Mouse (Mus musculus) olfactory bulb, adult 2 months (tissue): ENCODE measurements around the gene Fem1a. TPM values are rescaled to one million over a fixed set of nuclear protein-coding genes. Genes with fewer than 3 reads are reported as not detected.

Experiments
- H3K27ac ChIP-seq: fragments of 200-500 bp; 2 replicates; pipeline ENCODE4 v1.5.1; 2012; ENCODE audit warnings: low read depth, low read length; ENCODE audit not compliant: insufficient read depth
- H3K4me1 ChIP-seq: fragments of 200-500 bp; 2 replicates; pipeline ENCODE4 v1.6.1; 2012; ENCODE audit warnings: low read length; ENCODE audit not compliant: control insufficient read depth, insufficient read depth
- H3K4me3 ChIP-seq: fragments of 200-500 bp; 2 replicates; pipeline ENCODE4 v1.5.1; 2012; ENCODE audit warnings: mild to moderate bottlenecking, low read depth, low read length, moderate library complexity; ENCODE audit not compliant: insufficient read depth
- CTCF ChIP-seq: fragments of 200-500 bp; IDR thresholded peaks from 2 replicates; pipeline ENCODE4 v1.5.1; 2012; ENCODE audit warnings: low read depth, mild to moderate bottlenecking, low read length, moderate library complexity; ENCODE audit not compliant: insufficient read depth
- POLR2A ChIP-seq: fragments of 200-500 bp; IDR thresholded peaks from 2 replicates; pipeline ENCODE4 v1.6.1; 2012; ENCODE audit warnings: mild to moderate bottlenecking, low read depth, low read length, moderate library complexity; ENCODE audit not compliant: insufficient read depth
- WGBS: fragments of 180-500 bp; shearing (Covaris S2); methylation state at CpG from one replicate; pipeline ENCODE4 v1.1.7; 2018; 5-methylcytosine and 5-hydroxymethylcytosine counted together
- polyA plus RNA-seq: library from polyadenylated mRNA; stranded (reverse); fragments of >200 nt; gene quantifications from 2 replicates; pipeline ENCODE4 v1.2.4, GENCODE M21; 2012; ENCODE audit warnings: low replicate concordance; ENCODE audit not compliant: missing spikeins, insufficient read depth, insufficient read length

Fem1a gene
- polyA plus RNA-seq, 1 experiment, result not detected

DNA sequence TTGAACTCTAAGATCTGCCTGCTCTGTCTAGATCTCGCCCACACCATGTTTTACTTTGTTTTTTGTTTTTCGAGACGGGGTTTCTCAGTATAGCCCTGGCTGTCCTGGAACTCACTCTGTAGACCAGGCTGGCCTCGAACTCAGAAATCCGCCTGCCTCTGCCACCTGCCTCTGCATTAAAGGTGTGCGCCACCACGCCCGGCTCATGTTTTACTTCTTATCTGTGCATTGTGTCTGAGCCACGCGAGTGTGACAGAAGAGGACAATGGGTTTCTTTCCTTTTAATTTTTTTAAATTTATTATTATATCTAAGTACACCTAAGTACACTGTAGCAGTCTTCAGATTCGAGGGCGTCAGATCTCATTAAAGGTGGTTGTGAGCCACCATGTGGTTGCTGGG is 37.4 kb upstream of the Fem1a start:
- 36% methylated on average over 12 of the region's 12 CpGs for WGBS
- peaks cover 25% of the 10 kb centered on the region for H3K4me1 ChIP-seq
- TF ChIP-seq CTCF (no peak), POLR2A (no peak)
- H3K27ac ChIP-seq, result peak overlapping the region; percentile 55
- peak overlapping the region; percentile 92 for H3K4me3 ChIP-seq

DNA sequence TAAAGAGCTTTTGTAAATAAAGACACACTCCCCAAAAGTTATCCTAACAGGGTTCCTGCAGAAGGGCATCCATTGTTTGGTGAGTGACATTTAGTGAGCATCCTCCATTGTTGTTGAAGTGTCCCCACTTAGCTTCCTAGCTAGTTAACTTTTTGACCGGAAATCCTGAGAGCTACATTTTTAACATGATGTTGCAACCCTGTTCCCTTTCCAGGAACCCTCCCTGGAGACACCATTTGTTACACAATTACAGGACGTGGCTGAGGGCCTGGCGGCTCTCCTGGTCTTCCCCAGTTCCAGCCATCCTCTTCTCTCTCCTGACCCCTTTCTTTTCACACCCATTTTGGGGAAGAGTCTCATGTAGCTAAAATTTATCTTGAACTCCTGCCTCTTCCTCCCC is 36.8 kb upstream of the Fem1a start:
- TF ChIP-seq CTCF (no peak), POLR2A (no peak)
- Histone ChIP-seq H3K4me3 (no peak overlapping the region), H3K4me1 (peaks cover 25% of the 10 kb centered on the region), H3K27ac (no peak overlapping the region)
- WGBS, result 69% methylated on average over 3 of the region's 3 CpGs

DNA sequence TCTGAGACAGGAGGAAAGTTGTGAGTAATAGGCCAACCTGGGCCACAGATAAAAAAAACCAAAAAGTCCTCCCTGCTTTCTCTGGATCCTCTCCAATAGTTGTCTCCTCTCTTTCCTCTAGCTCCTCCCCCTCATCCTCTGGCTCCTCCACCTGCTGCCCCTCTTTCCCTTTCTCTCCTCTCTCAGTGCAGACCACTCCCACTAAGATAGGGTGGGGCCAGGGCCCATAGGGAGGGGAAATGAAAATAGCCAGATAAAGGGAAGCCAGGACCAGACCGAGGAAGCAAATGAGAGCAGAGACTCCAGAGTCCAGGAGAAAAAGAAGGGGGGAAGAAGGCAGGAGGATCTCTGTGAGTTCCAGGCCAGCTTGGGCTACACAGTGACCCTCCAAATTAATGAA is 31.7 kb upstream of the Fem1a start:
- TF ChIP-seq CTCF, result no peak
- TF ChIP-seq POLR2A, result no peak

DNA sequence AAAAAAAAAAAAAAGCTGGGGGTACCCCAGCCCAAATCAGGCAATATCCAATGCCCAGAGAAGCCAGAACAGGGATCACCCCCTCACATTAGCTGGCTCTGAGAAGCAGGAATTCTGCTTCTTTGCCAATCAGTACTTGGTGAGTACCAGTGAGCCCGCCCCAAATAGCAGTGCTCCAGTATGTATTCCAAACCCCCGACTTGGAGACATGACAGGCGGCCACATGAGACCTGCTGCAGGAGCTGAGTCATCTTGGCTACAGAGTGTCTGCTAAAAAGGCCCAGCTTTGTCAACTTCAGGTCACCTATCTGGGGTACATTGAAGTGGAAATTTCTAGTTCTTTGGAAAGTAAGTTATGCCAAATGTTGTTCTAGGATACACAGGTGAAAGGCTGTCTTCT is 30.0 kb upstream of the Fem1a start:
- Histone ChIP-seq H3K4me1 (peaks cover 7% of the 10 kb centered on the region), H3K27ac (no peak overlapping the region), H3K4me3 (no peak overlapping the region)
- TF ChIP-seq POLR2A (no peak), CTCF (no peak)
- 70% methylated on average over 3 of the region's 3 CpGs for WGBS

More for the DNA sequence above, 31.7 kb upstream of the Fem1a start:
- Histone ChIP-seq H3K27ac (no peak overlapping the region), H3K4me1 (peaks cover 2% of the 10 kb centered on the region), H3K4me3 (no peak overlapping the region)
- 61% methylated on average over 1 of the region's 1 CpGs for WGBS

DNA sequence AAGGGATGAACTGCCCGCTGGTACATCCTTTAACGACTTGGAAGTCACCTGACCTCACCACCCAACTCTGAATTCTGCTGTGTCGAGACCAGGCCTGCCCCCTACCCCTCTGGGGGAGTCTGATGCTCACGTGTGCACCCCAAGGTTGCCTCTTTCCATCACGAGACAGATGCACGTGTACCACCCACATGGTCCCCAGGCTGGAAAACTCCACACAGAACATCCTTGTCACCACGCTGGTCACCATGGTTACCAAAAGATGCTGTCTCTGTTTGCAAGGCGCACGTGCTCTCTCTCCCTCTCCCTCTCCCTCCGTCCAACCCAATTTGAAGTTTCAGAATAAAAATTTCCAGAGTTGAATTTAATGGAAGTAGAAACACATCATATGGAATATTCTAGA is 26.7 kb upstream of the Fem1a start:
- H3K27ac ChIP-seq, result no peak overlapping the region
- H3K4me3 ChIP-seq, result no peak overlapping the region
- WGBS, result 24% methylated on average over 10 of the region's 10 CpGs
- H3K4me1 ChIP-seq, result peaks cover 16% of the 10 kb centered on the region
- no peak for TF ChIP-seq CTCF
- TF ChIP-seq POLR2A, result no peak

DNA sequence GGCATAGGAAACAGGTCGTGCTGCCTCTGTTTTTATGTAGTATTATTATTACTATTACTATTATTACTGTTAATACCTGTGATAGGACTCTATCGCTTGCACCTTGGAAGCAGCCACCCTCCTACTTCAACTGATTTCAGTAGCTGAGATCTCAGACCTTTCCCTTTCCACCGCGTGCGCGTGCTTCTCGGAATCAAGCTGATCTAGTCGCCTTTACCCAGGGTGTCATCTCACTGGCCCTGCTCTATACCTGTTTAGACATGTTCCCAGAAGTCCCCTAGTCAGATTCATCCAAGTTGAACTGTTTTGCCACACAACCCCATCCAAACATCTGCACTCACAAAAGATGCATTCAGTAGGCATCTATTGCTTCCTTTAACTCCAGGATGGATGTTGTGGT is 23.2 kb upstream of the Fem1a start:
- Histone ChIP-seq H3K4me3 (no peak overlapping the region), H3K4me1 (peaks cover 19% of the 10 kb centered on the region), H3K27ac (peak overlapping the region; percentile 65)
- TF ChIP-seq CTCF (no peak), POLR2A (no peak)
- WGBS, result 32% methylated on average over 8 of the region's 8 CpGs

DNA sequence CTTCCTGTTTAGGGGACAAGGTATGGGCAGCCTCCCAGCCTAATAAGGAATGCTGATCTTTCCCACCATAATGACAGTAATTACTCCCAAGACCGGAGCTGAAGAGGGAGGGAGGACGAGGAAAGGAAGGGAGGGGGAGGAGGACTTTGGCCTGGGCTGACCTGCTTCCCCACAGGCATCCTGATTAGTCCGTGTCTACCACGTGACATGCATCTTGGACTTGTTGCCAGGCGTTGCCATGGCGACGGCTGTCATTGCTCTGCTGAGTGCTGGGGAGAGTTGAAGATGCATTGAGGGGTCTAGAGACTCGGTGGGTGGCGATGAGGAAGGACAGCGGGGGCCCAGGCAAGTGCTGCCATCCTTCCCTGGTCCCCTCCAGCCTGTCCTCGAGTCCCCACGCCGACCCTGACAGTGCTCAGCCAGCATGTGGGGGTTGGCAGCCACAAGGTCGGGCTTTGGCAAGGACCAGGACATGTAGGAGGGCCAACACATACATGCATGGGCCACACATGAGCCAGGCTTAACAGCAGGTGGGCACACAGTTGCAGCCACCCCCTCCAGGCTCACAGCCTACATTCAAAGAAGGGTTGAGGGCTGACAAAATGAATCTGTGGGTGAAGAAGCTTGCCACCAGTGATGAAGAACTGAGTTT is 22.7 kb upstream of the Fem1a start:
- Histone ChIP-seq H3K4me3 (peak overlapping the region; percentile 11; the same call in 1 of the 2 replicates), H3K4me1 (peaks cover 19% of the 10 kb centered on the region), H3K27ac (peak overlapping the region; percentile 92)
- TF ChIP-seq CTCF, result no peak
- no peak for TF ChIP-seq POLR2A
- 1% methylated on average over 14 of the region's 14 CpGs for WGBS

DNA sequence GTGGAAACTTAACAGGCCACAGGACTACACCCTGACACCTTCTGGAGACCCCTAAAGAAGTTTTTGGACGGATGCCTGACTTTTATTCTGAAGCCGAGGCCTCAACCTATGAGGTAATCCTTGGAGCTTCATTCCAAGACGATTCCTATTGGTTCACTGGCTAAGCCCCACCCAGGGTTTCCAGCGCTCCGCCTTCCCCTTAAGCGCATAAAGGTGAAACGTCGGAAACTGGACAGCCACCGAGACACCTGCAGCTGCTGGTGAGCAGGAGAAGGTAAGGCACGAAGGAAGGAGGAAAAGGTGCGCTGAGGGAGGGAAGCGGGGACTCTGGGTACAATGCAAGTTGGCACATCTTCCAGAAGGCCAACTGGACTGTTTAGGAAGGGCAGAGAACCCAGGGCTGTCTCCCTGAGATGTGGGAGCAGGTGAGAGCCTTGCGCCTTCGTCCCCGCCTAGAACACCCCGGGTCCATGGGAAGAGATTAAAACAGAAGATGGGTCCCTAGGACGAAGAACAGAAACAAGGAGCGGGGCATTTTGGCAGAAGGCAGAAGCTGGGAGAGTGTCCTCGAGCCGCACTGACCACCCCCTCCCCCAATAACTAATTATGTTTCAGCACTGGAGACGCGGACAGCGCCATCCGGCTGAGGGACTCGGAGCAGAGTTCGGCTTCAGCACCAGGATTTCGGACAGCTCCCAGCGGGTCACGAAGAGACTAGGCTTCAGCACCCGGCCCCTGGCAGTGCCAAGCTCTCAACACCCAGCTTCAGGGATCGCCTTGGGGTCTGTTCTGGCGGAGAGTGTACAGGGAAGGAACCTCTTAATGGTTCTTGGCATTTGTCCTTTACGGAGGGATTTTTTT is 14.8 kb upstream of the Fem1a start:
- WGBS, result under 1% methylated on average over 33 of the region's 33 CpGs
- H3K4me1 ChIP-seq, result peaks cover 9% of the 10 kb centered on the region
- H3K27ac ChIP-seq, result peak overlapping the region; percentile 63
- TF ChIP-seq POLR2A (peak; percentile 87; the same call in 1 of the 2 replicates), CTCF (no peak)
- peak overlapping the region; percentile 79 for H3K4me3 ChIP-seq

DNA sequence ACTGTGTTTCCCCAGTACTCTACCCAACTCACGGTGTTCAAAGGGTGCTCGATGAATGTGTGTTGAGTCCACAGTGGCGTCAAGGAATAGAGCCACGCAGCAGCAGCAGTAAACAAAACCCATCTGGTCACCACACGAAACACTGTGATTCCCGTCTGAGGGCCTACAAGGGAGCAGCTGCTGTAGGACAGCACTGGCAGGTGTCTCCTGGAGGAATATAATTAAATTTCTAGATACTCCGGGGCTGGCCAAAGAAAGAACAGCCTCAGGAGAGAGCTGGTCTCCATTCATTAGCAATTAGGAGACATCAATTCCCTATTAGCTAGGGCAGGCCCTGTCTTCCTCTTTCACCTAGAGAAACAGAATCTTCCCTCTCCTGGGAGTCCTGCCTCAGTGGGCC is 11.0 kb upstream of the Fem1a start:
- Histone ChIP-seq H3K27ac (no peak overlapping the region), H3K4me3 (no peak overlapping the region), H3K4me1 (peaks cover 13% of the 10 kb centered on the region; the same call in 1 of the 2 replicates)
- TF ChIP-seq CTCF (no peak), POLR2A (no peak)
- 63% methylated on average over 7 of the region's 7 CpGs for WGBS
